ENCODE assay signal across 17 mouse cellular contexts in genomic region chr11:109664293-109664692, GRCm38 (mm10). TPM values are rescaled to one million over a fixed set of nuclear protein-coding genes. Genes with fewer than 3 reads are reported as not detected.
"Had no signal": no experiment of that assay in that cellular context is flagged by ENCODE, and none has a peak within 500 bp of the region (broad histone marks: within the 10 kb centered on the region; RNA-seq: fewer than 3 reads in every experiment).

No protein-coding gene starts in this region.

- H3K27me3 ChIP-seq: neural tube, embryonic 13.5 days; neural tube, embryonic 15.5 days; stomach, embryonic 15.5 days had no signal

- H3K4me3 ChIP-seq: neural tube, embryonic 13.5 days; neural tube, embryonic 15.5 days; stomach, embryonic 15.5 days had no signal

- H3K4me1 ChIP-seq: neural tube, embryonic 13.5 days; neural tube, embryonic 15.5 days; stomach, embryonic 15.5 days had no signal

- DNase-seq: retina, postnatal 1 day; right cerebral cortex, adult 18-20 months; right cerebral cortex, postnatal 14 days; right cerebral cortex, postnatal 25 days; right cerebral cortex, postnatal 4 days; spleen, adult 18-20 months; thymus, adult 18-20 months; thymus, adult 2 months; thymus, postnatal 14 days; thymus, postnatal 25 days; thymus, postnatal 36 days; thymus, postnatal 4 days had no signal

- H3K9ac ChIP-seq: neural tube, embryonic 13.5 days; neural tube, embryonic 15.5 days; stomach, embryonic 15.5 days had no signal

- H3K9me3 ChIP-seq: neural tube, embryonic 13.5 days; neural tube, embryonic 15.5 days; stomach, embryonic 15.5 days had no signal

- H3K4me2 ChIP-seq: neural tube, embryonic 13.5 days; neural tube, embryonic 15.5 days; stomach, embryonic 15.5 days had no signal

- H3K27ac ChIP-seq: neural tube, embryonic 13.5 days; neural tube, embryonic 15.5 days; stomach, embryonic 15.5 days; stomach, postnatal 0 days had no signal

RNA-seq across cellular contexts. Expression of gene Fam20a, which starts 57.8 kb away (rescaled TPM):
- total RNA-seq: neutrophil, adult 5-6 weeks had no signal
